Mouse (Mus musculus) bone marrow macrophage, adult 2 months (primary cell): ENCODE data around the gene Sp8.

Experiments used
- CTCF ChIP-seq: IDR thresholded peaks from 2 replicates; pipeline ENCODE4 v1.5.1; 2012; ENCODE audit warnings: low read depth, mild to moderate bottlenecking, low read length, moderate library complexity
- POLR2A ChIP-seq: IDR thresholded peaks from 2 replicates; pipeline ENCODE4 v1.6.1; 2012; ENCODE audit warnings: mild to moderate bottlenecking, low read depth, low read length, borderline replicate concordance

DNA sequence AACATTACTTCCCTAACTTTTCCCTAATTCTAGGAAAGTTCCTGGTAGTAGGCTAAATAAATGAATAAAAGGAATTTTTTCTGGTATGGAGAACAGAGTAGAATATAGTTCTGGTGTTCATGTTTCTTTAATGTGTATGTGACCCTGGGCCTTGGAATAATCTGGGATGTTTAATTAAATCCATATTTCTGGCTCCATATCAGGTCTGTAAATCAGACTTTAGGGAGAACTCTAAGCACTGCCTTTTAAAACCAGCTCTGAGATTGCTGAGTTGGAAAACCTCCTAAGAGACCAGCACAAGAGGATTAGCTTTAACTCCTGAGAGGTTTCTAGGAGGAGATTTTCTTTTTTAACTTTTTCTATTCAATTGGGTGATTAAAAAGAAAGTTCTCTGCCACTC, 36.7 kb downstream of the Sp8 start:
- TF ChIP-seq POLR2A (no peak), CTCF (no peak)
